Mouse (Mus musculus): ENCODE measurements around the gene Bicral. TPM values are rescaled to one million over a fixed set of nuclear protein-coding genes. Genes with fewer than 3 reads are reported as not detected.
A peak's percentile ranks its signal among the peaks of the same experiment; 100 is the strongest.
"Not testable (repeated sequence)": the region's sequence is repeated elsewhere in the genome, so short reads cannot be mapped to it uniquely, and the experiment has no call there.

The Bicral gene
- polyA plus RNA-seq, 1 experiment from 2014 or later: 7.5 TPM

DNA sequence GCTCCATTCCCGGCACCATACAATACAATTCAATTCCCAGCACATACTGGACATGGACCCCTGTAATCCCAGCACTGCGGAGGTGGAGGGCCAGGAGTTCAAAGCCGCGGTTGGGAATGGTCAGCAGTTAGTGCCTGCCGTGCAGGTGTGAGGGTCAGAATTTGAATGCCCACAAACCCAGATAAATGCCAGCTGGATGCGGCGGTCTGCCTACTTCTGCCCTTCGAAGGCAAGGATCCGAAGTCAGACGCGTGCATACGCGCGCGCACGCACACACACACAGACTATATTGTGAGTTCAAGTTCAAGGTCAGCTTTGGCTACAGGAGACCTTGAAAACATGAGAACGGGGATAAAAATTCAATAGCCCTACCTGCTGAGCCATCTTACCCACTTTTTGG lies 86.7 kb downstream of the Bicral start:
- ATAC-seq: no peak
- Histone ChIP-seq H3K27me3 (replicated peaks; ENCODE audit: control insufficient read depth, insufficient read depth, low read length) (no peaks in the 10 kb centered on the region), H3K9me3 (replicated peaks; ENCODE audit: control insufficient read depth, low read length) (no peaks in the 10 kb centered on the region), H3K36me3 (ENCODE audit: control insufficient read depth, insufficient read depth, low read length) (peaks cover 26% of the 10 kb centered on the region), H3K9ac (ENCODE audit: low read length) (peak overlapping the region; percentile 72), H3K4me2 (ENCODE audit: low read length) (peak overlapping the region; percentile 83), H3K4me3 (ENCODE audit: low read depth, low read length) (peak overlapping the region; percentile 76), H3K4me1 (ENCODE audit: control insufficient read depth, insufficient read depth, low read length) (peaks cover 14% of the 10 kb centered on the region), H3K27ac (ENCODE audit: low read depth, low read length) (peak overlapping the region; percentile 65; the same call in 1 of the 2 replicates)
- DNase-seq (ENCODE audit: low spot score): no peak
- WGBS: 68% methylated on average over 17 of the region's 17 CpGs

DNA sequence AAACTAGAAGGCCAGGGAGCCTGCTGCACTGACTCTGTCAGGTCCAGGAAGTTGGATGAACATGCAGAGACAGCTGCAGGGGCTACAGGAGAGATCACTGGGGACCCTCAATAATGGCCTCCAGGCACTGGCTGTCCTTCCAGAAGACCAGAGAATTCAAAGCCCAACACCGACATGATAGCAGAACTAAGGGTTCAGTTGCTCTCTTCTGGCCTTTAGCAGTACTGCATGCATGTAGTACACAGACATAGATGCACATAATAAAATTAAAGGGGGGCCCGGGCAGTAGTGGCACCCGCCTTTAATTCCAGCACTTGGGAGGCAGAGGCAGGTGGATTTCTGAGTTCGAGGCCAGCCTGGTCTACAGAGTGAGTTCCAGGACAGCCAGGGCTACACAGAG lies 87.3 kb downstream of the Bicral start:
- no peak for ATAC-seq
- no peaks in the 10 kb centered on the region for H3K9me3 ChIP-seq (replicated peaks; ENCODE audit: control insufficient read depth, low read length)
- H3K4me3 ChIP-seq (ENCODE audit: low read depth, low read length): no peak overlapping the region
- WGBS: 83% methylated on average over 4 of the region's 4 CpGs
- H3K4me2 ChIP-seq (ENCODE audit: low read length): no peak overlapping the region
- H3K9ac ChIP-seq (ENCODE audit: low read length): no peak overlapping the region
- no peak overlapping the region for H3K27ac ChIP-seq (ENCODE audit: low read depth, low read length)
- peaks cover 20% of the 10 kb centered on the region for H3K36me3 ChIP-seq (ENCODE audit: control insufficient read depth, insufficient read depth, low read length)
- peak; percentile 17 for DNase-seq (ENCODE audit: low spot score)
- H3K27me3 ChIP-seq (replicated peaks; ENCODE audit: control insufficient read depth, insufficient read depth, low read length): no peaks in the 10 kb centered on the region
- H3K4me1 ChIP-seq (ENCODE audit: control insufficient read depth, insufficient read depth, low read length): peaks cover 14% of the 10 kb centered on the region

DNA sequence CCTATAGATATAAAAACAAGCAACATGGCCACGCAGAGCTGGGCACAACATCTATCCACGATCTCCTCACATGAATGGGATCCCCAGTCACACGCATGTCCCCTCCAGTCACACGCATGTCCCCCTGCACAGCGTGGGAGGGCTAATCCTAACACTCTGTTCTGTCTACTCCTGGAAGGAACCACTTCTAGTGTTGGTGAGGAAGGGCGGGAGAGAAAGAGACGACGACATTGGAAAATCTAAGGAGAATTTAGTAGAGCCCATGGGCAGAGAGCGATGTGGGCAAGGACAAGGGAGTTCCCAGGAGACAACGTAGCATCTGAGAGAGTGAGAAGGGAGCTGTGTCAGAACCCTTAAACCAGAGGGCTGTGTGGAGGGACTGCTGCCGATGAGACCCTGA lies 87.7 kb downstream of the Bicral start:
- Histone ChIP-seq H3K36me3 (ENCODE audit: control insufficient read depth, insufficient read depth, low read length) (peaks cover 15% of the 10 kb centered on the region), H3K4me3 (ENCODE audit: low read depth, low read length) (no peak overlapping the region), H3K4me2 (ENCODE audit: low read length) (no peak overlapping the region), H3K9ac (ENCODE audit: low read length) (no peak overlapping the region), H3K27me3 (replicated peaks; ENCODE audit: control insufficient read depth, insufficient read depth, low read length) (no peaks in the 10 kb centered on the region), H3K4me1 (ENCODE audit: control insufficient read depth, insufficient read depth, low read length) (peaks cover 14% of the 10 kb centered on the region), H3K9me3 (replicated peaks; ENCODE audit: control insufficient read depth, low read length) (no peaks in the 10 kb centered on the region), H3K27ac (ENCODE audit: low read depth, low read length) (no peak overlapping the region)
- no peak for ATAC-seq
- 90% methylated on average over 11 of the region's 11 CpGs for WGBS
- no peak for DNase-seq (ENCODE audit: low spot score)

DNA sequence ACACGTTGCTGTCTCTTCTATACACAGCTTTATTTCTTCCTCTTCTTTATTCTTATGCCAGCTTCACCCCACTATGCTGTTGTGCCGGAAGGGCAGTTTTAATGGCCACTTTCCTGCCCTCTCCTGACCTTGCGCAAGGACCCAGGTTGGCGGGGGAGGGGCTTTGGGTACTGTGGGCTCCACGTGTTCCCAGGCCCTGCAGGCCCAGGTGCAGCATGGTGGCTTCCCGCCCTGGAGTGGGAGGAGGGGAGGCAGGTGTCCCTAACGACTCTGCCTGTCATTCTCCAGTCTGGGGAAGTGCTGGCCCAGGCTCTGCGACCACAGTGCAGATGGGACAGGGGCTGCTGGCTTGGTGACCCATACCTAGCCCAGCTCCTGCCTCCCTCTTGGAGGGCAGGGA lies 90.4 kb downstream of the Bicral start:
- ATAC-seq (no peak), DNase-seq (ENCODE audit: low spot score) (no peak)
- H3K4me2 ChIP-seq (ENCODE audit: low read length): no peak overlapping the region
- no peaks in the 10 kb centered on the region for H3K27me3 ChIP-seq (replicated peaks; ENCODE audit: control insufficient read depth, insufficient read depth, low read length)
- H3K36me3 ChIP-seq (ENCODE audit: control insufficient read depth, insufficient read depth, low read length): no peaks in the 10 kb centered on the region
- no peak overlapping the region for H3K27ac ChIP-seq (ENCODE audit: low read depth, low read length)
- peaks cover 3% of the 10 kb centered on the region; the same call in 1 of the 2 replicates for H3K4me1 ChIP-seq (ENCODE audit: control insufficient read depth, insufficient read depth, low read length)
- H3K9me3 ChIP-seq (replicated peaks; ENCODE audit: control insufficient read depth, low read length): no peaks in the 10 kb centered on the region
- no peak overlapping the region for H3K4me3 ChIP-seq (ENCODE audit: low read depth, low read length)
- no peak overlapping the region for H3K9ac ChIP-seq (ENCODE audit: low read length)
- WGBS: 60% methylated on average over 8 of the region's 8 CpGs

- H3K9me3 ChIP-seq (replicated peaks; ENCODE audit: control insufficient read depth, low read length); H3K27ac ChIP-seq (ENCODE audit: low read depth, low read length); H3K27me3 ChIP-seq (replicated peaks; ENCODE audit: control insufficient read depth, insufficient read depth, low read length); H3K9ac ChIP-seq (ENCODE audit: low read length); DNase-seq (ENCODE audit: low spot score); H3K4me1 ChIP-seq (ENCODE audit: control insufficient read depth, insufficient read depth, low read length); H3K36me3 ChIP-seq (ENCODE audit: control insufficient read depth, insufficient read depth, low read length); H3K4me2 ChIP-seq (ENCODE audit: low read length); H3K4me3 ChIP-seq (ENCODE audit: low read depth, low read length); ATAC-seq: not testable (repeated sequence)
- 67% methylated on average over 8 of the region's 9 CpGs for WGBS
These were observed 93.4 kb downstream of the Bicral start for GRCm38 (mm10) chr17:46764916-46765315.

DNA sequence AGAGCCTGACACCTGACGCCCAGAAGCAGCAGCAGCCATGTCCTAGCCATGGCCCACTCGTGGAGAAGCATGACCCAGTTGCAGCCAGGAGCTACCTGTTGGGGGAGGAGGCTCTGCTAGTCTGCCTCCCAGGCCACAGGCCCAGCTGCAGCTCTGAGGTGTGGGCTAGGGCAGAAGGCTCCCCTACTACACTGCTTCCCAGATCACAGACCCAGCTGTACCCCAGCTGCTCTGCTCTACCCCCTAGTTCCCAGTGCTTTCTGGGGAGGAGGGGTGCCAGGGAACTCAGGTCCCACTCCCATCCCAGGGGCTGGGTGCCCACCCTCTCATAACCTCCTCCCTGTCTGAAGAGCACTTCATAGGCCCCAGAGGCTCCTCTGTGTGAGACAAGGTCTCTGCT lies 94.7 kb downstream of the Bicral start, which contains the start of gene Ptcra:
TSS of gene Ptcra (minus strand) at position 169 of the 400 bp plus-strand sequence.
- Histone ChIP-seq H3K9ac (ENCODE audit: low read length) (no peak within 1 kb of the TSS), H3K4me1 (ENCODE audit: control insufficient read depth, insufficient read depth, low read length) (no peaks in the 10 kb centered on the region), H3K27ac (ENCODE audit: low read depth, low read length) (no peak within 1 kb of the TSS), H3K4me2 (ENCODE audit: low read length) (no peak within 1 kb of the TSS), H3K4me3 (ENCODE audit: low read depth, low read length) (no peak within 1 kb of the TSS), H3K36me3 (ENCODE audit: control insufficient read depth, insufficient read depth, low read length) (no peaks in the 10 kb centered on the region), H3K27me3 (replicated peaks; ENCODE audit: control insufficient read depth, insufficient read depth, low read length) (no peaks in the 10 kb centered on the region), H3K9me3 (replicated peaks; ENCODE audit: control insufficient read depth, low read length) (no peaks in the 10 kb centered on the region)
- no peak for ATAC-seq
- DNase-seq (ENCODE audit: low spot score): no peak
- WGBS: 55% methylated on average over 2 of the region's 2 CpGs

GRCm38 (mm10) chr17:46758753-46759152 lies 99.5 kb downstream of the Bicral start:
- no peak overlapping the region for H3K9ac ChIP-seq (ENCODE audit: low read length)
- no peaks in the 10 kb centered on the region for H3K27me3 ChIP-seq (replicated peaks; ENCODE audit: control insufficient read depth, insufficient read depth, low read length)
- no peak overlapping the region for H3K4me2 ChIP-seq (ENCODE audit: low read length)
- H3K4me3 ChIP-seq (ENCODE audit: low read depth, low read length): no peak overlapping the region
- H3K36me3 ChIP-seq (ENCODE audit: control insufficient read depth, insufficient read depth, low read length): no peaks in the 10 kb centered on the region
- DNase-seq (ENCODE audit: low spot score) (no peak), ATAC-seq (no peak)
- WGBS: 88% methylated on average over 12 of the region's 12 CpGs
- H3K27ac ChIP-seq (ENCODE audit: low read depth, low read length): no peak overlapping the region
- no peaks in the 10 kb centered on the region for H3K9me3 ChIP-seq (replicated peaks; ENCODE audit: control insufficient read depth, low read length)
- H3K4me1 ChIP-seq (ENCODE audit: control insufficient read depth, insufficient read depth, low read length): no peaks in the 10 kb centered on the region

DNA sequence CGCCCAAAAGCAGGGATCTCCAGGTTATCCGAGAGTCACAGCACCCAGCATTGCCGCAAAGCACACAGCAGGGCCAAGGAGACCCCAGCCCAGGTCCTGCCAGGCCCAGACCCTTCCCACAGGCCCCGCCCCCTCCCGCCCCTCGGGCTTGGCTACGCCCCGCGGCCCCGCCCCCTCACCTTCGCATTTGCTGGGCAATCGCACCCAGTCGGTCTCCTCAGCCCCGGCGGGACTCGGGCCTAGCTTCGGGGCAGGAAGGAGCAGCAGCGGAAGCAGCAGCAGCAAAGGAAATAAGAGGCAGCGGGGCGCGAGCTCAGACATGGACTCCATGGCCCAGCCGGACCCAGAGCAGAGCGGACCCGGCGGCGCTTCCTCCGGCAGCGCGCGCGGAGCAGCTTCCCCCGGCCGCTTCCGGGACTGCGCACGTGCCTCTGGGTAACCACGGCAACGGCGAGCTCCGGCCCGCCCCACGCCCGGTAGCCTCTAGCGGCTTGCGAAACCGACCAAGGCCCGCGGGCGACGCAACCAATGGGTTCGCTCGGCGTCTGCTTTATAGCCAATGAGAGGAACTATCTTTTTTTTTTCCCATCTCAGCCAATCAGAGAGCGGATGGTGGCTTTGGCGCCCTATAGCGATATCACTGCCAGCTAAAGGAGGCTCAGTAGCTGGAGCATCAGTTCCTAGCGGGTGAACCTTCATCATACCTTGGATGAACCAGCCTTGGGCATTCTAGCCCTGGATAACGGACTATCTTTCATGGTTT lies 106.3 kb downstream of the Bicral start, which contains the start of gene Cnpy3:
TSS of gene Cnpy3 (minus strand) at position 421 of the 763 bp plus-strand sequence.
- peak within 1 kb of the TSS; percentile 77 for H3K4me3 ChIP-seq (ENCODE audit: low read depth, low read length)
- H3K4me2 ChIP-seq (ENCODE audit: low read length): peak within 1 kb of the TSS; percentile 79
- H3K4me1 ChIP-seq (ENCODE audit: control insufficient read depth, insufficient read depth, low read length): peaks cover 13% of the 10 kb centered on the region
- no peaks in the 10 kb centered on the region for H3K9me3 ChIP-seq (replicated peaks; ENCODE audit: control insufficient read depth, low read length)
- H3K9ac ChIP-seq (ENCODE audit: low read length): peak within 1 kb of the TSS; percentile 74
- H3K27me3 ChIP-seq (replicated peaks; ENCODE audit: control insufficient read depth, insufficient read depth, low read length): no peaks in the 10 kb centered on the region
- 0 out of 2 replicates have a peak, but pooled peaks cover 5% of the 10 kb centered on the region for H3K36me3 ChIP-seq (ENCODE audit: control insufficient read depth, insufficient read depth, low read length)
- under 1% methylated on average over 57 of the region's 58 CpGs for WGBS
- peak within 1 kb of the TSS; percentile 76 for H3K27ac ChIP-seq (ENCODE audit: low read depth, low read length)
- peak; percentile 100 for ATAC-seq
- DNase-seq (ENCODE audit: low spot score): peak; percentile 100
